Mouse (Mus musculus) duodenum, adult 2 months (tissue): Measurements from ENCODE around the gene Vmn1r90. TPM values are rescaled to one million over a fixed set of nuclear protein-coding genes. Genes with fewer than 3 reads are reported as not detected.

Source experiments
- polyA plus RNA-seq: library from polyadenylated mRNA; depleted of rRNA; stranded (reverse); fragments of >200 nt; gene quantifications from 2 replicates; pipeline ENCODE4 v1.2.3, GENCODE M21; 2012; ENCODE audit warnings: low replicate concordance; rRNA removed

Gene Vmn1r90
- polyA plus RNA-seq = not detected in 2 replicates

GRCm38 (mm10) chr7:14563406-14563805 is at the start of gene Vmn1r90:
TSS of gene Vmn1r90 (minus strand) at chr7:14563506.

Other genes with a start within 250 kb of the Vmn1r90 start
- not detected in 2 replicates for gene Obox8, start 229.9 kb downstream of the Vmn1r90 start, polyA plus RNA-seq
- gene Sult2a8, start 116.7 kb downstream of the Vmn1r90 start, polyA plus RNA-seq = not detected in 2 replicates
- not detected in 2 replicates for gene Sult2a7, start 69.3 kb downstream of the Vmn1r90 start, polyA plus RNA-seq
- gene Obox7, start 96.0 kb upstream of the Vmn1r90 start, polyA plus RNA-seq = not detected in 2 replicates